Mouse (Mus musculus) spleen, postnatal 14 days (tissue): ENCODE data around the gene Klk1b27.
"Not testable (repeated sequence)": the region's sequence is repeated elsewhere in the genome, so short reads cannot be mapped to it uniquely, and the experiment has no call there.

ENCODE experiments used
- DNase-seq, 2 experiments: peaks; one replicate each; pipeline ENCODE4 v3.0.0; 2021 to 2022; ENCODE audit warnings: low spot score in 2 of 2

Gene Klk1b27

GRCm38 (mm10) chr7:44051990-44052389 is at the start of gene Klk1b27:
Gene Klk1b27, plus strand, starts transcription at chr7:44052290.
- DNase-seq = not testable (repeated sequence)

- DNase-seq = no peak
Measured at GRCm38 (mm10) chr7:44004847-44005246, 47.2 kb upstream of the Klk1b27 start.

GRCm38 (mm10) chr7:44011868-44012267 is 40.2 kb upstream of the Klk1b27 start, which contains the start of gene Klk1b26:
Gene Klk1b26, plus strand, starts transcription at chr7:44012168.
- not testable (repeated sequence) for DNase-seq

- not testable (repeated sequence) for DNase-seq
Measured at GRCm38 (mm10) chr7:44014666-44015065, 37.4 kb upstream of the Klk1b27 start.

- no peak for DNase-seq
Measured at GRCm38 (mm10) chr7:44015071-44015470, 37.0 kb upstream of the Klk1b27 start.

- no peak for DNase-seq
Measured at GRCm38 (mm10) chr7:44072117-44072516, 20.0 kb downstream of the Klk1b27 start.

GRCm38 (mm10) chr7:44077703-44078102 is 25.6 kb downstream of the Klk1b27 start:
- DNase-seq = no peak

- DNase-seq = no peak
Measured at GRCm38 (mm10) chr7:44096111-44096510, 44.0 kb downstream of the Klk1b27 start.

GRCm38 (mm10) chr7:44102028-44102427 is 49.9 kb downstream of the Klk1b27 start, which contains the start of gene Klk1b21:
Gene Klk1b21, plus strand, starts transcription at chr7:44102328.
- not testable (repeated sequence) for DNase-seq
